Mouse (Mus musculus): Measurements from ENCODE around the gene Trub2. TPM values are rescaled to one million over a fixed set of nuclear protein-coding genes. Genes with fewer than 3 reads are reported as not detected.

The Trub2 gene
- polyA plus RNA-seq (2015; fragmentation: Nextera tagmentation; extraction: Ambion mirVana), result 32.0 and 37.7 TPM in 2 replicates

GRCm38 (mm10) chr2:29787937-29788681 is at the start of gene Trub2:
Gene Trub2, minus strand, starts transcription at chr2:29788502.
- Histone ChIP-seq H3K4me2 (peak within 1 kb of the TSS; percentile 88), H3K9me3 (no peaks in the 10 kb centered on the region), H3K36me3 (peaks cover 62% of the 10 kb centered on the region), H3K27me3 (no peaks in the 10 kb centered on the region), H3K4me1 (replicated peaks) (peaks cover 23% of the 10 kb centered on the region), H3K9ac (peak within 1 kb of the TSS; percentile 87), H3K27ac (replicated peaks) (peak within 1 kb of the TSS; percentile 67), H3K4me3 (peak within 1 kb of the TSS; percentile 77)
- WGBS, result under 1% methylated on average over 45 of the region's 45 CpGs
- ATAC-seq (ENCODE audit: low read depth), result peak; percentile 91

GRCm38 (mm10) chr2:29835391-29835899 is 47.1 kb upstream of the Trub2 start:
- H3K9me3 ChIP-seq, result no peaks in the 10 kb centered on the region
- peak overlapping the region; percentile 84 for H3K27ac ChIP-seq (replicated peaks)
- peaks cover 35% of the 10 kb centered on the region for H3K36me3 ChIP-seq
- 24% methylated on average over 2 of the region's 2 CpGs for WGBS
- no peak overlapping the region for H3K4me2 ChIP-seq
- peaks cover 52% of the 10 kb centered on the region for H3K4me1 ChIP-seq (replicated peaks)
- peak overlapping the region; percentile 47; the same call in 1 of the 2 replicates for H3K9ac ChIP-seq
- H3K4me3 ChIP-seq, result no peak overlapping the region
- no peaks in the 10 kb centered on the region for H3K27me3 ChIP-seq
- ATAC-seq (ENCODE audit: low read depth), result peak; percentile 29

- H3K9me3 ChIP-seq, result no peaks in the 10 kb centered on the region
- H3K36me3 ChIP-seq, result peaks cover 35% of the 10 kb centered on the region
- H3K27me3 ChIP-seq, result no peaks in the 10 kb centered on the region
- WGBS, result 93% methylated on average over 5 of the region's 5 CpGs
- no peak overlapping the region for H3K9ac ChIP-seq
- no peak overlapping the region for H3K27ac ChIP-seq (replicated peaks)
- H3K4me2 ChIP-seq, result no peak overlapping the region
- no peak for ATAC-seq (ENCODE audit: low read depth)
- peaks cover 38% of the 10 kb centered on the region for H3K4me1 ChIP-seq (replicated peaks)
- H3K4me3 ChIP-seq, result no peak overlapping the region
Observed at GRCm38 (mm10) chr2:29833796-29834195, 45.5 kb upstream of the Trub2 start.

GRCm38 (mm10) chr2:29831106-29831505 is 42.8 kb upstream of the Trub2 start:
- WGBS, result 85% methylated on average over 4 of the region's 4 CpGs

GRCm38 (mm10) chr2:29827709-29828024 is 39.4 kb upstream of the Trub2 start:
- H3K9me3 ChIP-seq, result no peaks in the 10 kb centered on the region
- peaks cover 22% of the 10 kb centered on the region for H3K4me1 ChIP-seq (replicated peaks)
- H3K36me3 ChIP-seq, result peaks cover 8% of the 10 kb centered on the region; the same call in 1 of the 2 replicates
- 0 out of 2 replicates have a peak, but pooled peaks have one; percentile 2 for ATAC-seq (ENCODE audit: low read depth)
- WGBS, result 5% methylated on average over 12 of the region's 12 CpGs
- H3K9ac ChIP-seq, result peak overlapping the region; percentile 85
- peak overlapping the region; percentile 56; the same call in 1 of the 2 replicates for H3K27ac ChIP-seq (replicated peaks)
- no peaks in the 10 kb centered on the region for H3K27me3 ChIP-seq
- H3K4me2 ChIP-seq, result peak overlapping the region; percentile 88
- peak overlapping the region; percentile 93 for H3K4me3 ChIP-seq

More at GRCm38 (mm10) chr2:29831106-29831505, 42.8 kb upstream of the Trub2 start:
- Histone ChIP-seq H3K27ac (replicated peaks) (no peak overlapping the region), H3K27me3 (no peaks in the 10 kb centered on the region), H3K36me3 (peaks cover 23% of the 10 kb centered on the region), H3K4me2 (no peak overlapping the region), H3K9me3 (no peaks in the 10 kb centered on the region), H3K4me1 (replicated peaks) (peaks cover 37% of the 10 kb centered on the region), H3K9ac (no peak overlapping the region), H3K4me3 (no peak overlapping the region)
- ATAC-seq (ENCODE audit: low read depth), result no peak

GRCm38 (mm10) chr2:29826926-29827708 is 38.8 kb upstream of the Trub2 start:
- Histone ChIP-seq H3K9ac (peak overlapping the region; percentile 85), H3K27ac (replicated peaks) (peak overlapping the region; percentile 96), H3K4me1 (replicated peaks) (peaks cover 22% of the 10 kb centered on the region), H3K4me3 (peak overlapping the region; percentile 93), H3K9me3 (no peaks in the 10 kb centered on the region), H3K4me2 (peak overlapping the region; percentile 88), H3K36me3 (peaks cover 5% of the 10 kb centered on the region; the same call in 1 of the 2 replicates), H3K27me3 (no peaks in the 10 kb centered on the region)
- WGBS, result under 1% methylated on average over 48 of the region's 48 CpGs
- peak; percentile 97 for ATAC-seq (ENCODE audit: low read depth)

GRCm38 (mm10) chr2:29826318-29826925 is 38.1 kb upstream of the Trub2 start:
- Histone ChIP-seq H3K27me3 (no peaks in the 10 kb centered on the region), H3K27ac (replicated peaks) (peak overlapping the region; percentile 96), H3K4me2 (peak overlapping the region; percentile 74), H3K4me3 (peak overlapping the region; percentile 93), H3K36me3 (peaks cover 5% of the 10 kb centered on the region; the same call in 1 of the 2 replicates), H3K9ac (peak overlapping the region; percentile 82), H3K9me3 (no peaks in the 10 kb centered on the region), H3K4me1 (replicated peaks) (peaks cover 22% of the 10 kb centered on the region)
- ATAC-seq (ENCODE audit: low read depth), result peak; percentile 56; the same call in 1 of the 2 replicates
- 5% methylated on average over 11 of the region's 11 CpGs for WGBS

GRCm38 (mm10) chr2:29820025-29820817 is 31.9 kb upstream of the Trub2 start, which contains the start of gene Urm1:
Gene Urm1, plus strand, starts transcription at chr2:29820075.
- Histone ChIP-seq H3K4me1 (replicated peaks) (peaks cover 22% of the 10 kb centered on the region), H3K27me3 (no peaks in the 10 kb centered on the region), H3K4me3 (peak within 1 kb of the TSS; percentile 42), H3K4me2 (peak within 1 kb of the TSS; percentile 71), H3K9ac (peak within 1 kb of the TSS; percentile 76), H3K27ac (replicated peaks) (peak within 1 kb of the TSS; percentile 98), H3K36me3 (peaks cover 16% of the 10 kb centered on the region), H3K9me3 (no peaks in the 10 kb centered on the region)
- WGBS, result 1% methylated on average over 35 of the region's 35 CpGs
- peak; percentile 83 for ATAC-seq (ENCODE audit: low read depth)

GRCm38 (mm10) chr2:29819363-29819762 is 31.1 kb upstream of the Trub2 start:
- H3K4me1 ChIP-seq (replicated peaks), result peaks cover 22% of the 10 kb centered on the region
- peak overlapping the region; percentile 98 for H3K27ac ChIP-seq (replicated peaks)
- H3K4me3 ChIP-seq, result no peak overlapping the region
- peak overlapping the region; percentile 76 for H3K9ac ChIP-seq
- no peak for ATAC-seq (ENCODE audit: low read depth)
- 5% methylated on average over 2 of the region's 2 CpGs for WGBS
- peak overlapping the region; percentile 71 for H3K4me2 ChIP-seq
- no peaks in the 10 kb centered on the region for H3K27me3 ChIP-seq
- peaks cover 25% of the 10 kb centered on the region for H3K36me3 ChIP-seq
- H3K9me3 ChIP-seq, result no peaks in the 10 kb centered on the region

GRCm38 (mm10) chr2:29817426-29818232 is 29.3 kb upstream of the Trub2 start:
- Histone ChIP-seq H3K27me3 (no peaks in the 10 kb centered on the region), H3K4me3 (no peak overlapping the region), H3K36me3 (peaks cover 42% of the 10 kb centered on the region), H3K9ac (no peak overlapping the region), H3K27ac (replicated peaks) (peak overlapping the region; percentile 30), H3K4me2 (peak overlapping the region; percentile 21; the same call in 1 of the 2 replicates), H3K4me1 (replicated peaks) (peaks cover 22% of the 10 kb centered on the region), H3K9me3 (no peaks in the 10 kb centered on the region)
- 35% methylated on average over 8 of the region's 8 CpGs for WGBS
- ATAC-seq (ENCODE audit: low read depth), result peak; percentile 69

All from neural tube, embryonic 13.5 days (tissue).